Mouse (Mus musculus): ENCODE results near the gene Ehd2. TPM values are rescaled to one million over a fixed set of nuclear protein-coding genes. Genes with fewer than 3 reads are reported as not detected.

Gene Ehd2
- 226 and 292 TPM in 2 replicates for polyA plus RNA-seq (2012; rRNA removed; ENCODE audit: low replicate concordance)

GRCm38 (mm10) chr7:15967312-15967711 lies at the start of gene Ehd2:
Gene Ehd2 (minus strand): TSS chr7:15967567.

GRCm38 (mm10) chr7:15945721-15946536 lies 21.4 kb downstream of the Ehd2 start, which contains the start of gene Nop53:
Gene Nop53 (minus strand): TSS chr7:15946074.

GRCm38 (mm10) chr7:15922220-15922773 lies 45.1 kb downstream of the Ehd2 start, which contains the start of gene Selenow:
Gene Selenow (minus strand): TSS chr7:15922402.

Other genes with a start within 250 kb of the Ehd2 start
- gene Obox5, start 217.4 kb downstream of the Ehd2 start, polyA plus RNA-seq (2012; rRNA removed; ENCODE audit: low replicate concordance), result not detected in 2 replicates
- gene Obox6, start 127.9 kb downstream of the Ehd2 start, polyA plus RNA-seq (2012; rRNA removed; ENCODE audit: low replicate concordance), result not detected in 2 replicates
- gene Crx, start 87.6 kb downstream of the Ehd2 start, polyA plus RNA-seq (2012; rRNA removed; ENCODE audit: low replicate concordance), result not detected in 2 replicates
- not detected in 2 replicates for gene Crxos, start 85.0 kb downstream of the Ehd2 start, polyA plus RNA-seq (2012; rRNA removed; ENCODE audit: low replicate concordance)
- 617 and 770 TPM in 2 replicates for gene Selenow, start 45.2 kb downstream of the Ehd2 start, polyA plus RNA-seq (2012; rRNA removed; ENCODE audit: low replicate concordance)
- gene Nop53, start 21.5 kb downstream of the Ehd2 start, polyA plus RNA-seq (2012; rRNA removed; ENCODE audit: low replicate concordance), result 72.8 and 184 TPM in 2 replicates
- 10.1 and 43.2 TPM in 2 replicates for gene Bicra, start 80.4 kb upstream of the Ehd2 start, polyA plus RNA-seq (2012; rRNA removed; ENCODE audit: low replicate concordance)
- 0.03 and 0.05 TPM in 2 replicates for gene Zfp541, start 94.2 kb upstream of the Ehd2 start, polyA plus RNA-seq (2012; rRNA removed; ENCODE audit: low replicate concordance)
- 258 and 285 TPM in 2 replicates for gene Napa, start 130.9 kb upstream of the Ehd2 start, polyA plus RNA-seq (2012; rRNA removed; ENCODE audit: low replicate concordance)
- 34.0 and 35.9 TPM in 2 replicates for gene Kptn, start 152.3 kb upstream of the Ehd2 start, polyA plus RNA-seq (2012; rRNA removed; ENCODE audit: low replicate concordance)
- gene Slc8a2, start 162.3 kb upstream of the Ehd2 start, polyA plus RNA-seq (2012; rRNA removed; ENCODE audit: low replicate concordance), result 0.73 and 1.2 TPM in 2 replicates
- 30.5 and 61.0 TPM in 2 replicates for gene Meis3, start 207.5 kb upstream of the Ehd2 start, polyA plus RNA-seq (2012; rRNA removed; ENCODE audit: low replicate concordance)

All from mammary gland, adult 2 months (tissue).